Mouse (Mus musculus) spleen, adult 2 months (tissue): ENCODE results near the gene Terb1.

Experiments
- CTCF ChIP-seq: fragments of 200-500 bp; IDR thresholded peaks from 2 replicates; pipeline ENCODE4 v1.5.1; 2011; ENCODE audit warnings: mild to moderate bottlenecking, inconsistent platforms; ENCODE audit not compliant: insufficient read depth, insufficient read length, insufficient replicate concordance; ENCODE audit errors: extremely low read depth
- POLR2A ChIP-seq: fragments of 200-500 bp; IDR thresholded peaks from 2 replicates; pipeline ENCODE4 v1.6.1; 2011; ENCODE audit warnings: low read depth, low read length, inconsistent platforms

GRCm38 (mm10) chr8:104540238-104540637 is 30.5 kb upstream of the Terb1 start:
- TF ChIP-seq CTCF (no peak), POLR2A (no peak)
